Mouse (Mus musculus) olfactory bulb, adult 2 months (tissue): ENCODE results near the gene Sox2.

Source experiments
- CTCF ChIP-seq: fragments of 200-500 bp; IDR thresholded peaks from 2 replicates; pipeline ENCODE4 v1.5.1; 2012; ENCODE audit warnings: low read depth, mild to moderate bottlenecking, low read length, moderate library complexity; ENCODE audit not compliant: insufficient read depth
- POLR2A ChIP-seq: fragments of 200-500 bp; IDR thresholded peaks from 2 replicates; pipeline ENCODE4 v1.6.1; 2012; ENCODE audit warnings: mild to moderate bottlenecking, low read depth, low read length, moderate library complexity; ENCODE audit not compliant: insufficient read depth

GRCm38 (mm10) chr3:34660542-34661290, 10.5 kb downstream of the Sox2 start:
- TF ChIP-seq CTCF: no peak
- TF ChIP-seq POLR2A: no peak
